Mouse (Mus musculus): ENCODE results near the gene Rad9a.

DNA sequence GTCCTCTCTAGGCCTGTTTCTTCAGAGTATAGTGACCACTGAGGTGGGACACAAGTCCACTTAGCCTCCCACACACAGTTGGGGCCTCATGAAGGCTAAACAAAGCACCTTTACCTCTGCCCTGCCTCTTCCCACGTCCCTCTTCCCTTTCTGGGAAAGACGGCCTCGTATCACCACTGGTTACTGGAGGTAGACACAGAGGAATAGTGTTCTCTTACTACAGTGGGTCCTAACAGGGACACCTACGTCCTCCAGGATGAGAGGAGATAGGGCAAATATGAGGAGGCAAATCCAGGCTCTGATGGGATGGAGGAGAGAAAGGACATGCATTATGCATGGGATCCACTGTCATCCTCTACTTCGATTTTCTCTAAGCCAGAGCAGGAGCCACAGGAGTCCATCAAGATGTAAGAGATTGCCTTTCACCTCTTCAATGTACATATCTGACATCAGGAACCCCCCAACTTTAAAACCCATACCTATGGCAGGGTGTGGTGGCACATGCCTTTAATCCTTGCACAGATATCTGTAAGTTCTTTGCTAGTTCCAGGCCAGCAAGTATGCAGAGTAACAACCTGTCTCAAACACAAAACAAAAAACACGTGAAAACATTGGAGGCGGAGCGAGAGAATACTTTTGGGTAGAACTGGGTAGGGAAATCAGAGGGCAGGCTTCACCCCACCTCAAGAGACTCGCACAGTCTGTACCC lies 53.5 kb downstream of the Rad9a start:
- TF ChIP-seq POLR2A (IDR thresholded peaks at IDR 0.05; ENCODE audit: insufficient read length, low read depth): no peak
- TF ChIP-seq MYOD1 (IDR thresholded peaks at IDR 0.05; ENCODE audit: control insufficient read depth in 1 of 3, insufficient read length in 2 of 3, low read depth in 2 of 3): no peak
- no peak for TF ChIP-seq E2F4 (IDR thresholded peaks at IDR 0.05; ENCODE audit: insufficient read depth)
- TF ChIP-seq MYOG (IDR thresholded peaks at IDR 0.05; ENCODE audit: control insufficient read depth in 1 of 3, insufficient read depth in 1 of 3, insufficient read length in 2 of 3, low read depth in 2 of 3): no peak
- TF ChIP-seq USF1 (IDR thresholded peaks at IDR 0.05; ENCODE audit: low read depth): no peak
- no peak for TF ChIP-seq MAX (IDR thresholded peaks at IDR 0.05; ENCODE audit: low read depth)
